Mouse (Mus musculus): ENCODE measurements at regions not wholly inside any gene's neighbourhood (a gene's known extent, or its start where the extent isn't known, plus 50 kb on each side); places are given as distances from the start of the nearest gene placed in this dataset.

GRCm38 (mm10) chr1:57593707-57594589 lies 180.0 kb upstream of the Spats2l start:
- dilution Hi-C loops (cut with MboI; ENCODE audit: extremely low pct_ligation_motif_present, extremely low pct_unique_long_range_greater_than_20kb, low sequenced_read_pairs), result no loop called here
- H3K4me3 ChIP-seq (replicated peaks in 1 of 3; ENCODE audit: low read depth in 2 of 3, low read length in 2 of 3, poor library complexity in 1 of 3), result no peak overlapping the region
- no peak overlapping the region for H3K4me2 ChIP-seq (ENCODE audit: insufficient read depth, low read depth, poor library complexity, severe bottlenecking)
- peaks cover 0 to 11% of the 10 kb centered on the region in 2 experiments; a peak in 2 of 4 replicates for H3K4me1 ChIP-seq (ENCODE audit: control insufficient read depth in 1 of 2, insufficient read depth in 2 of 2)
- in situ Hi-C loops (cut with MboI; ENCODE audit: low pct_ligation_motif_present, low pct_unique_long_range_greater_than_20kb, low sequenced_read_pairs), result no loop called here
- no peaks in the 10 kb centered on the region for H3K36me3 ChIP-seq (replicated peaks in 1 of 2; ENCODE audit: control insufficient read depth in 1 of 2, insufficient read depth in 1 of 2, low read length in 1 of 2)
- no peaks in the 10 kb centered on the region for H3K27me3 ChIP-seq (replicated peaks)
- H3K9me3 ChIP-seq (replicated peaks; ENCODE audit: low read length), result peaks cover under 1% of the 10 kb centered on the region
- TF ChIP-seq HCFC1 (IDR thresholded peaks at IDR 0.05; ENCODE audit: low read depth, low read length), result no peak
- TF ChIP-seq JUN (IDR thresholded peaks at IDR 0.05; ENCODE audit: insufficient read depth, low read depth, low read length), result no peak
- no peak for TF ChIP-seq POLR2AphosphoS2 (IDR thresholded peaks at IDR 0.05; ENCODE audit: low read depth, low read length)
- no peak for TF ChIP-seq BHLHE40 (IDR thresholded peaks at IDR 0.05; ENCODE audit: low read depth, low read length)
- no peak for TF ChIP-seq MXI1 (IDR thresholded peaks at IDR 0.05; ENCODE audit: low read depth, low read length)
- TF ChIP-seq ZC3H11A (IDR thresholded peaks at IDR 0.05; ENCODE audit: low read depth, low read length), result no peak
- TF ChIP-seq ZMIZ1 (IDR thresholded peaks at IDR 0.05; ENCODE audit: low read depth, low read length), result no peak
- TF ChIP-seq ZKSCAN1 (IDR thresholded peaks at IDR 0.05; ENCODE audit: borderline replicate concordance, low read depth, low read length), result no peak
- no peak for TF ChIP-seq USF1 (IDR thresholded peaks at IDR 0.05; ENCODE audit: low read depth, low read length)
- TF ChIP-seq CHD2 (IDR thresholded peaks at IDR 0.05; ENCODE audit: low read length), result no peak
- TF ChIP-seq UBTF (IDR thresholded peaks at IDR 0.05; ENCODE audit: low read depth, low read length), result no peak
- no peak for TF ChIP-seq KAT2A (IDR thresholded peaks at IDR 0.05; ENCODE audit: insufficient replicate concordance, low read length)
- TF ChIP-seq MAX (IDR thresholded peaks at IDR 0.05; ENCODE audit: low read length), result no peak
- no peaks in the 10 kb centered on the region for H3K79me2 ChIP-seq (replicated peaks; ENCODE audit: control insufficient read depth, extremely low read depth, insufficient read depth, poor library complexity, severe bottlenecking)
- no peak overlapping the region for H3K9ac ChIP-seq (ENCODE audit: insufficient read depth, low read depth)
- no peak for DNase-seq (ENCODE audit: extremely low read depth)
- H3K27ac ChIP-seq (ENCODE audit: insufficient read depth, low read depth), result no peak overlapping the region

- Histone ChIP-seq H3K4me3 (replicated peaks in 1 of 3; ENCODE audit: low read depth in 2 of 3, low read length in 2 of 3, poor library complexity in 1 of 3) (no peak overlapping the region), H3K9me3 (replicated peaks; ENCODE audit: low read length) (no peaks in the 10 kb centered on the region), H3K36me3 (replicated peaks in 1 of 2; ENCODE audit: control insufficient read depth in 1 of 2, insufficient read depth in 1 of 2, low read length in 1 of 2) (no peaks in the 10 kb centered on the region), H3K9ac (ENCODE audit: insufficient read depth, low read depth) (no peak overlapping the region), H3K27ac (ENCODE audit: insufficient read depth, low read depth) (no peak overlapping the region), H3K27me3 (replicated peaks) (no peaks in the 10 kb centered on the region), H3K4me2 (ENCODE audit: insufficient read depth, low read depth, poor library complexity, severe bottlenecking) (no peak overlapping the region), H3K4me1 (ENCODE audit: control insufficient read depth in 1 of 2, insufficient read depth in 2 of 2) (peaks cover 0 to 11% of the 10 kb centered on the region in 2 experiments; a peak in 2 of 4 replicates), H3K79me2 (replicated peaks; ENCODE audit: control insufficient read depth, extremely low read depth, insufficient read depth, poor library complexity, severe bottlenecking) (no peaks in the 10 kb centered on the region)
- peak; percentile 17 for DNase-seq (ENCODE audit: extremely low read depth)
- in situ Hi-C loops (cut with MboI; ENCODE audit: low pct_ligation_motif_present, low pct_unique_long_range_greater_than_20kb, low sequenced_read_pairs) (no loop called here), dilution Hi-C loops (cut with MboI; ENCODE audit: extremely low pct_ligation_motif_present, extremely low pct_unique_long_range_greater_than_20kb, low sequenced_read_pairs) (no loop called here)
- TF ChIP-seq CTCF (conservative IDR thresholded peaks at IDR 0.05 in 1 of 2, IDR thresholded peaks at IDR 0.05 in 1 of 2; ENCODE audit: low read depth in 2 of 2, low read length in 2 of 2) (no peak), HCFC1 (IDR thresholded peaks at IDR 0.05; ENCODE audit: low read depth, low read length) (no peak), TCF12 (IDR thresholded peaks at IDR 0.05; ENCODE audit: low read depth, low read length) (no peak), MAZ (IDR thresholded peaks at IDR 0.05; ENCODE audit: low read depth, low read length) (no peak)
Observed at GRCm38 (mm10) chr1:57594815-57595214, 179.1 kb upstream of the Spats2l start.

Measured in CH12.LX (cell line).